Mouse (Mus musculus): ENCODE data around the gene Zc3hc1.

Gene Zc3hc1

GRCm38 (mm10) chr6:30372627-30373369 is 18.0 kb downstream of the Zc3hc1 start:
- no peak for DNase-seq (ENCODE audit: low spot score)

GRCm38 (mm10) chr6:30369291-30369690 is 21.5 kb downstream of the Zc3hc1 start:
- DNase-seq (ENCODE audit: low spot score): no peak

- DNase-seq (ENCODE audit: low spot score): no peak
Observed at GRCm38 (mm10) chr6:30363808-30364207, 27.0 kb downstream of the Zc3hc1 start.

GRCm38 (mm10) chr6:30359762-30360509 is 30.9 kb downstream of the Zc3hc1 start:
- DNase-seq (ENCODE audit: low spot score): no peak

- peak; percentile 87 for DNase-seq (ENCODE audit: low spot score)
Observed at GRCm38 (mm10) chr6:30357561-30358177, 33.2 kb downstream of the Zc3hc1 start.

GRCm38 (mm10) chr6:30356680-30357079 is 34.1 kb downstream of the Zc3hc1 start:
- DNase-seq (ENCODE audit: low spot score): peak; percentile 56

GRCm38 (mm10) chr6:30356161-30356560 is 34.7 kb downstream of the Zc3hc1 start:
- no peak for DNase-seq (ENCODE audit: low spot score)

- DNase-seq (ENCODE audit: low spot score): peak; percentile 79
Observed at GRCm38 (mm10) chr6:30355701-30356100, 35.1 kb downstream of the Zc3hc1 start.

GRCm38 (mm10) chr6:30354760-30355159 is 36.1 kb downstream of the Zc3hc1 start:
- no peak for DNase-seq (ENCODE audit: low spot score)

- DNase-seq (ENCODE audit: low spot score): peak; percentile 66
Observed at GRCm38 (mm10) chr6:30353661-30354060, 37.2 kb downstream of the Zc3hc1 start.

GRCm38 (mm10) chr6:30352762-30353161 is 38.1 kb downstream of the Zc3hc1 start:
- DNase-seq (ENCODE audit: low spot score): no peak

- no peak for DNase-seq (ENCODE audit: low spot score)
Observed at GRCm38 (mm10) chr6:30351290-30351689, 39.5 kb downstream of the Zc3hc1 start.

- no peak for DNase-seq (ENCODE audit: low spot score)
Observed at GRCm38 (mm10) chr6:30347288-30347801, 43.5 kb downstream of the Zc3hc1 start.

- peak; percentile 62 for DNase-seq (ENCODE audit: low spot score)
Observed at GRCm38 (mm10) chr6:30346737-30347136, 44.1 kb downstream of the Zc3hc1 start.

- DNase-seq (ENCODE audit: low spot score): no peak
Observed at GRCm38 (mm10) chr6:30344032-30344431, 46.8 kb downstream of the Zc3hc1 start.

GRCm38 (mm10) chr6:30340231-30340873 is 50.5 kb downstream of the Zc3hc1 start:
- DNase-seq (ENCODE audit: low spot score): no peak

GRCm38 (mm10) chr6:30336912-30337311 is 53.9 kb downstream of the Zc3hc1 start:
- no peak for DNase-seq (ENCODE audit: low spot score)

GRCm38 (mm10) chr6:30332262-30332661 is 58.6 kb downstream of the Zc3hc1 start:
- no peak for DNase-seq (ENCODE audit: low spot score)

GRCm38 (mm10) chr6:30330706-30331105 is 60.1 kb downstream of the Zc3hc1 start:
- DNase-seq (ENCODE audit: low spot score): no peak

- DNase-seq (ENCODE audit: low spot score): no peak
Observed at GRCm38 (mm10) chr6:30325932-30326501, 64.8 kb downstream of the Zc3hc1 start.

- no peak for DNase-seq (ENCODE audit: low spot score)
Observed at GRCm38 (mm10) chr6:30321002-30321401, 69.8 kb downstream of the Zc3hc1 start.

GRCm38 (mm10) chr6:30319216-30319615 is 71.6 kb downstream of the Zc3hc1 start:
- DNase-seq (ENCODE audit: low spot score): no peak
